Mouse (Mus musculus) cerebellum, adult 2 months (tissue): ENCODE data around the gene 1700061G19Rik.

ENCODE experiments used
- CTCF ChIP-seq: fragments of 200-500 bp; IDR thresholded peaks from 2 replicates; pipeline ENCODE4 v1.5.1; 2011; ENCODE audit warnings: low read depth, mild to moderate bottlenecking, control low read depth, low read length, moderate library complexity, borderline replicate concordance; ENCODE audit not compliant: insufficient read depth
- POLR2A ChIP-seq: fragments of 200-500 bp; IDR thresholded peaks from 2 replicates; pipeline ENCODE4 v1.6.1; 2011; ENCODE audit warnings: low read length, control low read depth, borderline replicate concordance; ENCODE audit not compliant: insufficient read depth

GRCm38 (mm10) chr17:56858216-56858615 is 17.1 kb upstream of the 1700061G19Rik start:
- peak; percentile 74 for TF ChIP-seq CTCF
- no peak for TF ChIP-seq POLR2A
